Mouse (Mus musculus) MEL (cell line): ENCODE data around the gene Spata7. TPM values are rescaled to one million over a fixed set of nuclear protein-coding genes. Genes with fewer than 3 reads are reported as not detected.

Experiments
- DNase-seq: peaks from one replicate; pipeline ENCODE4 v3.0.0; 2011; ENCODE audit warnings: low read depth, low spot score
- H3K27ac ChIP-seq: 2 replicates; pipeline ENCODE4 v1.5.1; 2012; ENCODE audit warnings: low read depth, mild to moderate bottlenecking, control low read depth, low read length, moderate library complexity; ENCODE audit not compliant: control insufficient read depth
- H3K27me3 ChIP-seq, 2 experiments: fragments of 150-350 bp in 1 of 2; sonication (generic) in 1 of 2; 2 replicates each; pipeline ENCODE4 v1.6.1; 2012; ENCODE audit warnings: low read length in 2 of 2, mild to moderate bottlenecking in 2 of 2, improper control_type of control experiment in 1 of 2, moderate library complexity in 1 of 2; ENCODE audit not compliant: insufficient read depth in 2 of 2, control insufficient read depth in 1 of 2
- H3K36me3 ChIP-seq, 2 experiments: 2 replicates each; pipeline ENCODE4 v1.6.1; 2012 to 2014; ENCODE audit warnings: low read length in 2 of 2, improper control_type of control experiment in 1 of 2, inconsistent platforms in 1 of 2, mild to moderate bottlenecking in 1 of 2; ENCODE audit not compliant: insufficient read depth in 2 of 2, control insufficient read depth in 1 of 2
- H3K4me1 ChIP-seq, 2 experiments: fragments of 150-350 bp in 1 of 2; sonication (generic) in 1 of 2; 2 replicates each; pipeline ENCODE4 v1.6.1; 2012; ENCODE audit warnings: low read length in 2 of 2, improper control_type of control experiment in 1 of 2, mild to moderate bottlenecking in 1 of 2; ENCODE audit not compliant: insufficient read depth in 2 of 2, control insufficient read depth in 1 of 2
- H3K4me3 ChIP-seq, 2 experiments: fragments of 150-350 bp in 1 of 2; sonication (generic) in 1 of 2; 2 replicates each; pipeline ENCODE4 v1.5.1; 2012; ENCODE audit warnings: low read depth in 2 of 2, low read length in 2 of 2, mild to moderate bottlenecking in 2 of 2, moderate library complexity in 2 of 2, control low read depth in 1 of 2, improper control_type of control experiment in 1 of 2; ENCODE audit not compliant: control insufficient read depth in 1 of 2, insufficient read depth in 1 of 2
- H3K79me2 ChIP-seq: 2 replicates; pipeline ENCODE4 v1.6.1; 2012; ENCODE audit warnings: mild to moderate bottlenecking, low read length, moderate library complexity; ENCODE audit not compliant: control insufficient read depth, poor library complexity, insufficient read depth
- H3K9ac ChIP-seq: 2 replicates; pipeline ENCODE4 v1.6.1; 2012; ENCODE audit warnings: low read depth, mild to moderate bottlenecking, control low read depth, low read length, moderate library complexity; ENCODE audit not compliant: control insufficient read depth, poor library complexity, severe bottlenecking
- H3K9me3 ChIP-seq: fragments of 150-350 bp; sonication (generic); replicated peaks from 2 replicates; pipeline ENCODE4 v1.6.1; 2012; ENCODE audit warnings: mild to moderate bottlenecking, low read length, improper control_type of control experiment, moderate library complexity; ENCODE audit not compliant: insufficient read depth
- CHD1 ChIP-seq: IDR thresholded peaks from 2 replicates; pipeline ENCODE4 v1.6.1; 2012; ENCODE audit warnings: low read depth, mild to moderate bottlenecking, inconsistent platforms, low read length, improper control_type of control experiment
- CTCF ChIP-seq, 3 experiments: IDR thresholded peaks in 2 of 3; conservative IDR thresholded peaks in 1 of 3; 2 replicates each; pipeline ENCODE4 v1.5.1; 2011 to 2012; ENCODE audit warnings: low read length in 3 of 3, low read depth in 2 of 3, mild to moderate bottlenecking in 2 of 3, improper control_type of control experiment in 1 of 3, inconsistent platforms in 1 of 3, mixed read lengths in 1 of 3, moderate library complexity in 1 of 3; ENCODE audit not compliant: control insufficient read depth in 1 of 3, insufficient read depth in 1 of 3, poor library complexity in 1 of 3, severe bottlenecking in 1 of 3
- ETS1 ChIP-seq: IDR thresholded peaks from 2 replicates; pipeline ENCODE4 v1.6.1; 2012; ENCODE audit warnings: low read depth, mild to moderate bottlenecking, inconsistent platforms, low read length, improper control_type of control experiment, moderate library complexity
- GABPA ChIP-seq: IDR thresholded peaks from 2 replicates; pipeline ENCODE4 v1.6.1; 2012; ENCODE audit warnings: low read depth, mild to moderate bottlenecking, inconsistent platforms, low read length, improper control_type of control experiment, moderate library complexity
- HCFC1 ChIP-seq: IDR thresholded peaks from 2 replicates; pipeline ENCODE4 v1.6.1; 2012; ENCODE audit warnings: low read depth, mild to moderate bottlenecking, inconsistent platforms, low read length, improper control_type of control experiment, moderate library complexity
- KAT2A ChIP-seq: conservative IDR thresholded peaks from 2 replicates; pipeline ENCODE4 v1.6.1; 2012; ENCODE audit warnings: low read depth, low read length, improper control_type of control experiment, inconsistent platforms
- MAFK ChIP-seq: IDR thresholded peaks from 2 replicates; pipeline ENCODE4 v1.6.1; 2011; ENCODE audit warnings: low read depth, mild to moderate bottlenecking, low read length, improper control_type of control experiment, borderline replicate concordance
- MAZ ChIP-seq: IDR thresholded peaks from 2 replicates; pipeline ENCODE4 v1.6.1; 2012; ENCODE audit warnings: low read depth, mild to moderate bottlenecking, inconsistent platforms, low read length, improper control_type of control experiment
- MEF2A ChIP-seq: IDR thresholded peaks from 2 replicates; pipeline ENCODE4 v1.6.1; 2014; ENCODE audit warnings: low read depth, mild to moderate bottlenecking, inconsistent platforms, low read length, improper control_type of control experiment; ENCODE audit not compliant: poor library complexity, insufficient replicate concordance, severe bottlenecking; ENCODE audit errors: extremely low read depth
- MYB ChIP-seq: IDR thresholded peaks from 2 replicates; pipeline ENCODE4 v1.6.1; 2011; ENCODE audit warnings: mild to moderate bottlenecking, low read depth, low read length, improper control_type of control experiment
- MYC ChIP-seq: IDR thresholded peaks from 2 replicates; pipeline ENCODE4 v1.6.1; 2011; ENCODE audit warnings: low read depth, mild to moderate bottlenecking, low read length, improper control_type of control experiment, moderate library complexity
- NRF1 ChIP-seq: IDR thresholded peaks from 2 replicates; pipeline ENCODE4 v1.6.1; 2014; ENCODE audit warnings: low read depth, mild to moderate bottlenecking, inconsistent platforms, low read length, improper control_type of control experiment, moderate library complexity; ENCODE audit not compliant: poor library complexity, insufficient read depth, severe bottlenecking
- POLR2A ChIP-seq, 2 experiments: IDR thresholded peaks; 2 replicates each; pipeline ENCODE4 v1.6.1; 2011 to 2012; ENCODE audit warnings: low read length in 2 of 2, mild to moderate bottlenecking in 2 of 2, control low read depth in 1 of 2, improper control_type of control experiment in 1 of 2, low read depth in 1 of 2, moderate library complexity in 1 of 2; ENCODE audit not compliant: control insufficient read depth in 1 of 2, insufficient read depth in 1 of 2, poor library complexity in 1 of 2
- POLR2AphosphoS2 ChIP-seq: IDR thresholded peaks from 2 replicates; pipeline ENCODE4 v1.6.1; 2011; ENCODE audit warnings: low read length, improper control_type of control experiment
- SIN3A ChIP-seq: IDR thresholded peaks from 2 replicates; pipeline ENCODE4 v1.6.1; 2012; ENCODE audit warnings: low read length, improper control_type of control experiment, inconsistent platforms
- TAL1 ChIP-seq: IDR thresholded peaks from 2 replicates; pipeline ENCODE4 v1.6.1; 2012; ENCODE audit warnings: mild to moderate bottlenecking, inconsistent platforms, low read length, moderate library complexity, mixed read lengths
- TCF12 ChIP-seq: IDR thresholded peaks from 2 replicates; pipeline ENCODE4 v1.6.1; 2014; ENCODE audit warnings: low read depth, mild to moderate bottlenecking, inconsistent platforms, low read length, improper control_type of control experiment, moderate library complexity
- UBTF ChIP-seq: IDR thresholded peaks from 2 replicates; pipeline ENCODE4 v1.6.1; 2012; ENCODE audit warnings: low read depth, mild to moderate bottlenecking, inconsistent platforms, low read length, improper control_type of control experiment, moderate library complexity, borderline replicate concordance; ENCODE audit not compliant: insufficient read depth
- USF1 ChIP-seq: IDR thresholded peaks from 2 replicates; pipeline ENCODE4 v1.6.1; 2014; ENCODE audit warnings: low read depth, mild to moderate bottlenecking, inconsistent platforms, low read length, improper control_type of control experiment, moderate library complexity
- USF2 ChIP-seq, 2 experiments: IDR thresholded peaks; 2 replicates each; pipeline ENCODE4 v1.6.1; 2011 to 2012; ENCODE audit warnings: improper control_type of control experiment in 2 of 2, low read length in 2 of 2, borderline replicate concordance in 1 of 2, inconsistent platforms in 1 of 2, low read depth in 1 of 2, mild to moderate bottlenecking in 1 of 2; ENCODE audit not compliant: insufficient read depth in 1 of 2
- ZC3H11A ChIP-seq: IDR thresholded peaks from 2 replicates; pipeline ENCODE4 v1.6.1; 2012; ENCODE audit warnings: low read depth, mild to moderate bottlenecking, inconsistent platforms, low read length, improper control_type of control experiment
- ZKSCAN1 ChIP-seq: IDR thresholded peaks from 2 replicates; pipeline ENCODE4 v1.6.1; 2012; ENCODE audit warnings: low read depth, mild to moderate bottlenecking, inconsistent platforms, low read length, improper control_type of control experiment, moderate library complexity
- ZNF384 ChIP-seq: IDR thresholded peaks from 2 replicates; pipeline ENCODE4 v1.6.1; 2012; ENCODE audit warnings: low read depth, mild to moderate bottlenecking, inconsistent platforms, low read length, improper control_type of control experiment
- polyA plus RNA-seq, 2 experiments: library from polyadenylated mRNA; stranded (reverse) in 1 of 2; unstranded in 1 of 2; fragments of >175 nt in 1 of 2; fragments of >200 nt in 1 of 2; gene quantifications; 2 replicates each; pipeline versions ENCODE4 v1.2.1 to v1.2.4; 2012; ENCODE audit warnings: low replicate concordance in 2 of 2, low read depth in 1 of 2; ENCODE audit not compliant: insufficient read length in 2 of 2, insufficient read depth in 1 of 2, missing spikeins in 1 of 2
- total RNA-seq: library from RNA; depleted of rRNA; stranded (reverse); fragments of 300-350 nt; gene quantifications from 2 replicates; pipeline ENCODE4 v1.2.3, GENCODE M21; 2012

The Spata7 gene
- total and polyA plus RNA-seq, 3 experiments = 4.0 to 5.5 TPM; not detected in 1

DNA sequence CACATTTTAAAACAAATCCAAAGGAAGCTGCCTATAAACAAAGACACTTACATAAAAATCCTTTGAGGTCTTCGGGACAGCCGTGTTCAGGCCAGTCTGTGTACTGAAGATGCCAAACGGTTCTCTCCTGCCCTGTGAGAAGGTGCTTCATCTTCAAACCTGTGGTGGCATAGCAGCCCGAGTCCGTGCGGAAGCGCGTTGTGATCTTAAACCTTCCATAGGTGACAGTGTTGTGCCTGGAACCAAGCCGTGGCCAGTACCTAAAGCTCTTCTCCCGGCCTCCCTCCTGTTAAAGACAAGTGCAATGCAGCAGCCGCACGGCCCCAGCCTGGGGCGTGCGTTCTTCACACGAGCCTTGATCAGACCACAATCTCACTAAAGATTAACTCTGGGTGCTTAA, 51.9 kb downstream of the Spata7 start:
- no peak overlapping the region for H3K27ac ChIP-seq
- no peaks in the 10 kb centered on the region for H3K4me1 ChIP-seq
- H3K4me3 ChIP-seq = no peak overlapping the region
- no peak overlapping the region for H3K9ac ChIP-seq
- DNase-seq = no peak
- TF ChIP-seq USF2 (IDR thresholded peaks at IDR 0.05; ENCODE audit: borderline replicate concordance in 1 of 2, insufficient read depth in 1 of 2, low read depth in 1 of 2, low read length in 2 of 2) (no peak), MAZ (no peak), USF1 (no peak), MEF2A (no peak), ETS1 (no peak), TCF12 (no peak), UBTF (no peak), TAL1 (no peak)
- H3K9me3 ChIP-seq = no peaks in the 10 kb centered on the region
- no peaks in the 10 kb centered on the region for H3K79me2 ChIP-seq
- H3K36me3 ChIP-seq = no peaks in the 10 kb centered on the region
- H3K27me3 ChIP-seq = no peaks in the 10 kb centered on the region

DNA sequence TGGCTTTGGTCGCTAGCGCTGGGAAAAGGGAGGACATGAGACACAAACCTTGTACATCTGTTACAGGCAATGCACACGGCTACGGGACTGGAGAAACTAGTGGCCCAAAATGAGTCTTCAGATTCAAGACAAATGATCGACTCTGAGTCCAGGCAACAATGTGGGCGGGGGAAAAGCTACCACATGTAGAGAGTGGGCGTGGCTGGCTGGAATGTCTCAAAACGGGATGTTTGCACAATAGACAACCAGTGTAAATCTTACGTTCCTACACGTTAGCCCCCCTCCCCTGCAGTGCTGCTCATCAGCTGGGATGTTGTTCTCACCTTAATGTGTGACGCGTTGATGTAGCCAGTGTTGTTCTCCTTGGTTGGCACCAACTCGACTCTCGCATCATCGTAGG, 54.2 kb downstream of the Spata7 start:
- Histone ChIP-seq H3K36me3 (no peaks in the 10 kb centered on the region), H3K27me3 (no peaks in the 10 kb centered on the region), H3K79me2 (no peaks in the 10 kb centered on the region)

More for the DNA sequence above, 54.2 kb downstream of the Spata7 start:
- Histone ChIP-seq H3K4me1 (no peaks in the 10 kb centered on the region), H3K9ac (no peak overlapping the region), H3K27ac (no peak overlapping the region), H3K9me3 (no peaks in the 10 kb centered on the region), H3K4me3 (no peak overlapping the region)
- TF ChIP-seq HCFC1 (no peak), MYB (no peak), SIN3A (no peak), KAT2A (no peak), ZC3H11A (no peak), MYC (no peak), ZNF384 (no peak), CHD1 (no peak), GABPA (no peak), CTCF (IDR thresholded peaks at IDR 0.05 in 2 of 3, conservative IDR thresholded peaks at IDR 0.05 in 1 of 3; ENCODE audit: control insufficient read depth in 1 of 3, insufficient read depth in 1 of 3, low read depth in 2 of 3, low read length in 3 of 3, poor library complexity in 1 of 3, severe bottlenecking in 1 of 3) (no peak), MAFK (no peak), ETS1 (no peak), MEF2A (no peak), NRF1 (no peak), POLR2A (IDR thresholded peaks at IDR 0.05; ENCODE audit: control insufficient read depth in 1 of 2, insufficient read depth in 1 of 2, low read depth in 1 of 2, low read length in 2 of 2, poor library complexity in 1 of 2) (no peak), USF2 (IDR thresholded peaks at IDR 0.05; ENCODE audit: borderline replicate concordance in 1 of 2, insufficient read depth in 1 of 2, low read depth in 1 of 2, low read length in 2 of 2) (no peak), POLR2AphosphoS2 (no peak), TCF12 (no peak), ZKSCAN1 (no peak), UBTF (no peak)
- DNase-seq = no peak
